Mouse (Mus musculus) heart, embryonic 12.5 days (tissue): ENCODE data around the gene Oprm1. TPM values are rescaled to one million over a fixed set of nuclear protein-coding genes. Genes with fewer than 3 reads are reported as not detected.

ENCODE experiments used
- ATAC-seq: fragments of 200-750 bp; cut with Nextera tagmentation; 2 replicates; pipeline ENCODE4 v1.8.0; 2017; ENCODE audit warnings: moderate TSS enrichment, moderate library complexity; ENCODE audit not compliant: insufficient number of reproducible peaks, low FRiP score
- H3K27ac ChIP-seq: fragments of 300-500 bp; sonication (generic); 2 replicates; pipeline ENCODE4 v1.5.1; 2016; ENCODE audit warnings: mild to moderate bottlenecking, moderate library complexity; ENCODE audit not compliant: poor library complexity, severe bottlenecking
- H3K27me3 ChIP-seq: fragments of 300-500 bp; sonication (generic); replicated peaks from 2 replicates; pipeline ENCODE4 v1.6.1; 2016; ENCODE audit warnings: mild to moderate bottlenecking, moderate library complexity
- H3K36me3 ChIP-seq: fragments of 300-500 bp; sonication (generic); 2 replicates; pipeline ENCODE4 v1.6.1; 2016; ENCODE audit warnings: mild to moderate bottlenecking, moderate library complexity
- H3K4me1 ChIP-seq: fragments of 300-500 bp; sonication (generic); replicated peaks from 2 replicates; pipeline ENCODE4 v1.6.1; 2016; ENCODE audit warnings: mild to moderate bottlenecking
- H3K4me2 ChIP-seq: fragments of 300-500 bp; sonication (generic); 2 replicates; pipeline ENCODE4 v1.6.1; 2016; ENCODE audit warnings: mild to moderate bottlenecking, moderate library complexity
- H3K4me3 ChIP-seq: fragments of 300-500 bp; sonication (generic); 2 replicates; pipeline ENCODE4 v1.5.1; 2016; ENCODE audit warnings: mild to moderate bottlenecking
- H3K9ac ChIP-seq: fragments of 300-500 bp; sonication (generic); 2 replicates; pipeline ENCODE4 v1.6.1; 2016; ENCODE audit warnings: mild to moderate bottlenecking, moderate library complexity
- H3K9me3 ChIP-seq: fragments of 300-500 bp; sonication (generic); replicated peaks from 2 replicates; pipeline ENCODE4 v1.6.1; 2016; ENCODE audit warnings: mild to moderate bottlenecking, moderate library complexity
- WGBS: fragments of 180-500 bp; shearing (Covaris S2); methylation state at CpG from one replicate; pipeline ENCODE4 v1.1.7; 2016; 5-methylcytosine and 5-hydroxymethylcytosine counted together
- polyA plus RNA-seq: library from polyadenylated mRNA; unstranded; fragments of >200 nt; fragmentation: Nextera tagmentation; extraction: Ambion mirVana; gene quantifications from 2 replicates; pipeline ENCODE4 v1.2.1, GENCODE M21; 2016

Gene Oprm1
- polyA plus RNA-seq, 1 experiment from 2014 or later = not detected

GRCm38 (mm10) chr10:7047288-7047918 lies 289.1 kb downstream of the Oprm1 start:
- 45% methylated on average over 10 of the region's 10 CpGs for WGBS
- no peak overlapping the region for H3K4me2 ChIP-seq
- ATAC-seq = no peak; the same call in 1 of the 2 replicates

GRCm38 (mm10) chr10:7047919-7048291 lies 289.6 kb downstream of the Oprm1 start:
- no peak for ATAC-seq
- Histone ChIP-seq H3K27ac (no peak overlapping the region), H3K4me3 (no peak overlapping the region), H3K27me3 (no peaks in the 10 kb centered on the region), H3K4me1 (no peaks in the 10 kb centered on the region), H3K36me3 (no peaks in the 10 kb centered on the region), H3K4me2 (no peak overlapping the region), H3K9me3 (no peaks in the 10 kb centered on the region), H3K9ac (no peak overlapping the region)
- WGBS = 80% methylated on average over 2 of the region's 2 CpGs

More at GRCm38 (mm10) chr10:7047288-7047918, 289.1 kb downstream of the Oprm1 start:
- no peak overlapping the region for H3K4me3 ChIP-seq
- H3K4me1 ChIP-seq = no peaks in the 10 kb centered on the region
- no peaks in the 10 kb centered on the region for H3K36me3 ChIP-seq
- no peaks in the 10 kb centered on the region for H3K27me3 ChIP-seq
- no peak overlapping the region for H3K27ac ChIP-seq
- no peaks in the 10 kb centered on the region for H3K9me3 ChIP-seq
- no peak overlapping the region for H3K9ac ChIP-seq

- Histone ChIP-seq H3K27me3 (no peaks in the 10 kb centered on the region), H3K27ac (no peak overlapping the region), H3K4me2 (no peak overlapping the region), H3K36me3 (no peaks in the 10 kb centered on the region), H3K4me1 (no peaks in the 10 kb centered on the region), H3K4me3 (no peak overlapping the region), H3K9ac (no peak overlapping the region), H3K9me3 (no peaks in the 10 kb centered on the region)
- ATAC-seq = no peak
- 51% methylated on average over 3 of the region's 3 CpGs for WGBS
These were observed 291.6 kb downstream of the Oprm1 start for GRCm38 (mm10) chr10:7049901-7050300.

- no peak for ATAC-seq
- Histone ChIP-seq H3K4me1 (no peaks in the 10 kb centered on the region), H3K4me3 (no peak within 1 kb of the TSS), H3K27ac (0 out of 2 replicates have a peak within 1 kb of the TSS, but pooled peaks have one; percentile 3), H3K27me3 (no peaks in the 10 kb centered on the region), H3K9ac (no peak within 1 kb of the TSS), H3K36me3 (no peaks in the 10 kb centered on the region), H3K9me3 (no peaks in the 10 kb centered on the region), H3K4me2 (no peak within 1 kb of the TSS)
- 41% methylated on average over 12 of the region's 12 CpGs for WGBS
These were observed 294.2 kb downstream of the Oprm1 start, which contains the start of gene Ipcef1 for GRCm38 (mm10) chr10:7052315-7053017. Gene Ipcef1, minus strand, starts transcription at chr10:7052478.

- no peak overlapping the region for H3K4me2 ChIP-seq
- no peaks in the 10 kb centered on the region for H3K36me3 ChIP-seq
- ATAC-seq = no peak
- no peak overlapping the region for H3K27ac ChIP-seq
- no peak overlapping the region for H3K9ac ChIP-seq
- no peaks in the 10 kb centered on the region for H3K4me1 ChIP-seq
- no peak overlapping the region for H3K4me3 ChIP-seq
- 69% methylated on average over 6 of the region's 6 CpGs for whole genome bisulfite sequencing
- H3K27me3 ChIP-seq = no peaks in the 10 kb centered on the region
- H3K9me3 ChIP-seq = no peaks in the 10 kb centered on the region
These were observed 296.4 kb downstream of the Oprm1 start for GRCm38 (mm10) chr10:7054560-7055205.

GRCm38 (mm10) chr10:7057546-7057945 lies 299.2 kb downstream of the Oprm1 start:
- Histone ChIP-seq H3K27me3 (no peaks in the 10 kb centered on the region), H3K9ac (no peak overlapping the region), H3K4me2 (no peak overlapping the region), H3K36me3 (no peaks in the 10 kb centered on the region), H3K4me1 (no peaks in the 10 kb centered on the region), H3K27ac (no peak overlapping the region), H3K9me3 (no peaks in the 10 kb centered on the region), H3K4me3 (no peak overlapping the region)
- ATAC-seq = no peak
- 76% methylated on average over 1 of the region's 1 CpGs for WGBS

GRCm38 (mm10) chr10:7060326-7060725 lies 302.0 kb downstream of the Oprm1 start:
- no peaks in the 10 kb centered on the region for H3K36me3 ChIP-seq
- no peak overlapping the region for H3K27ac ChIP-seq
- 76% methylated on average over 5 of the region's 5 CpGs for WGBS
- H3K4me3 ChIP-seq = no peak overlapping the region
- H3K27me3 ChIP-seq = no peaks in the 10 kb centered on the region
- H3K4me1 ChIP-seq = no peaks in the 10 kb centered on the region
- no peaks in the 10 kb centered on the region for H3K9me3 ChIP-seq
- no peak overlapping the region for H3K4me2 ChIP-seq
- no peak overlapping the region for H3K9ac ChIP-seq
- no peak for ATAC-seq

GRCm38 (mm10) chr10:7062993-7063392 lies 304.7 kb downstream of the Oprm1 start:
- WGBS = 67% methylated on average over 7 of the region's 7 CpGs
- no peak overlapping the region for H3K9ac ChIP-seq
- H3K27ac ChIP-seq = no peak overlapping the region
- H3K36me3 ChIP-seq = no peaks in the 10 kb centered on the region
- no peaks in the 10 kb centered on the region for H3K4me1 ChIP-seq
- no peaks in the 10 kb centered on the region for H3K9me3 ChIP-seq
- H3K27me3 ChIP-seq = no peaks in the 10 kb centered on the region
- H3K4me3 ChIP-seq = no peak overlapping the region
- no peak for ATAC-seq
- H3K4me2 ChIP-seq = no peak overlapping the region

- no peak overlapping the region for H3K9ac ChIP-seq
- H3K4me1 ChIP-seq = no peaks in the 10 kb centered on the region
- no peak for ATAC-seq
- 74% methylated on average over 9 of the region's 9 CpGs for WGBS
- H3K4me3 ChIP-seq = no peak overlapping the region
- no peak overlapping the region for H3K27ac ChIP-seq
- H3K36me3 ChIP-seq = no peaks in the 10 kb centered on the region
- H3K9me3 ChIP-seq = no peaks in the 10 kb centered on the region
- no peaks in the 10 kb centered on the region for H3K27me3 ChIP-seq
- no peak overlapping the region for H3K4me2 ChIP-seq
These were observed 305.6 kb downstream of the Oprm1 start for GRCm38 (mm10) chr10:7063752-7064457.

- H3K27ac ChIP-seq = no peak overlapping the region
- no peaks in the 10 kb centered on the region for H3K36me3 ChIP-seq
- H3K27me3 ChIP-seq = no peaks in the 10 kb centered on the region
- no peaks in the 10 kb centered on the region for H3K4me1 ChIP-seq
- H3K4me2 ChIP-seq = no peak overlapping the region
- no peak overlapping the region for H3K9ac ChIP-seq
- 57% methylated on average over 12 of the region's 12 CpGs for WGBS
- H3K4me3 ChIP-seq = no peak overlapping the region
- no peak for ATAC-seq
- H3K9me3 ChIP-seq = no peaks in the 10 kb centered on the region
These were observed 310.3 kb downstream of the Oprm1 start for GRCm38 (mm10) chr10:7068608-7069007.

- Histone ChIP-seq H3K4me1 (no peaks in the 10 kb centered on the region), H3K4me3 (no peak overlapping the region), H3K4me2 (no peak overlapping the region), H3K9ac (no peak overlapping the region), H3K27me3 (no peaks in the 10 kb centered on the region), H3K9me3 (no peaks in the 10 kb centered on the region), H3K36me3 (no peaks in the 10 kb centered on the region), H3K27ac (no peak overlapping the region)
- no peak for ATAC-seq
- 85% methylated on average over 2 of the region's 2 CpGs for WGBS
These were observed 310.8 kb downstream of the Oprm1 start for GRCm38 (mm10) chr10:7069090-7069489.
